ENCODE assay signal across 8 mouse cellular contexts in genomic region chr9:124422427-124422826, GRCm38 (mm10). TPM values are rescaled to one million over a fixed set of nuclear protein-coding genes. Genes with fewer than 3 reads are reported as not detected.
DNase-seq lines count a peak whose midpoint lies in the region; ATAC-seq lines count a peak whose summit lies in the region.

No protein-coding gene starts in this region.

- ATAC-seq in monocyte, adult 5-6 weeks (replicated peaks; ENCODE audit: insufficient number of reproducible peaks, low FRiP score, low TSS enrichment, poor library complexity, severe bottlenecking) = no peak
- no peak for ATAC-seq in forebrain, embryonic 15.5 days (replicated peaks)
- ATAC-seq in intestine, embryonic 16.5 days = peak; percentile 0; the same call in 1 of the 2 replicates
- ATAC-seq in liver, embryonic 11.5 days (replicated peaks; ENCODE audit: low FRiP score) = no peak
- ATAC-seq in neural tube, embryonic 14.5 days (ENCODE audit: low read depth) = no peak; the same call in 1 of the 2 replicates

- peak overlapping the region; percentile 60 for H3K4me2 ChIP-seq in forebrain, embryonic 15.5 days (replicated peaks)
- peak overlapping the region; percentile 81 for H3K4me2 ChIP-seq in intestine, embryonic 16.5 days (ENCODE audit: low read depth, low read length)
- peak overlapping the region; percentile 76 for H3K4me2 ChIP-seq in liver, embryonic 11.5 days
- H3K4me2 ChIP-seq in neural tube, embryonic 14.5 days (ENCODE audit: low read depth, low read length) = peak overlapping the region; percentile 53

- no peaks in the 10 kb centered on the region for H3K27me3 ChIP-seq in forebrain, embryonic 15.5 days
- H3K27me3 ChIP-seq in intestine, embryonic 16.5 days (replicated peaks; ENCODE audit: control insufficient read depth, insufficient read depth, low read length) = no peaks in the 10 kb centered on the region
- no peaks in the 10 kb centered on the region for H3K27me3 ChIP-seq in liver, embryonic 11.5 days (replicated peaks; ENCODE audit: control insufficient read depth, insufficient read depth, low read length)
- no peaks in the 10 kb centered on the region for H3K27me3 ChIP-seq in neural tube, embryonic 14.5 days (ENCODE audit: control insufficient read depth, insufficient read depth, low read length)

- H3K9ac ChIP-seq in forebrain, embryonic 15.5 days (replicated peaks) = peak overlapping the region; percentile 77
- H3K9ac ChIP-seq in intestine, embryonic 16.5 days (ENCODE audit: low read depth, low read length) = peak overlapping the region; percentile 75
- peak overlapping the region; percentile 79; the same call in 1 of the 2 replicates for H3K9ac ChIP-seq in liver, embryonic 11.5 days (ENCODE audit: low read depth, low read length)
- peak overlapping the region; percentile 87; the same call in 1 of the 2 replicates for H3K9ac ChIP-seq in neural tube, embryonic 14.5 days (replicated peaks; ENCODE audit: low read depth, low read length)

- no peaks in the 10 kb centered on the region for H3K36me3 ChIP-seq in forebrain, embryonic 15.5 days
- no peaks in the 10 kb centered on the region for H3K36me3 ChIP-seq in intestine, embryonic 16.5 days (ENCODE audit: control insufficient read depth, insufficient read depth, low read length)
- H3K36me3 ChIP-seq in liver, embryonic 11.5 days (ENCODE audit: control insufficient read depth, insufficient read depth, low read length) = no peaks in the 10 kb centered on the region
- H3K36me3 ChIP-seq in neural tube, embryonic 14.5 days (ENCODE audit: control insufficient read depth, insufficient read depth, low read length) = no peaks in the 10 kb centered on the region

- peak overlapping the region; percentile 99 for H3K27ac ChIP-seq in forebrain, embryonic 15.5 days (replicated peaks)
- peak overlapping the region; percentile 99 for H3K27ac ChIP-seq in intestine, embryonic 16.5 days (ENCODE audit: low read length)
- peak overlapping the region; percentile 99 for H3K27ac ChIP-seq in liver, embryonic 11.5 days (ENCODE audit: low read depth, low read length)
- H3K27ac ChIP-seq in neural tube, embryonic 14.5 days (ENCODE audit: low read depth, low read length) = peak overlapping the region; percentile 98

- H3K4me3 ChIP-seq in forebrain, embryonic 15.5 days = peak overlapping the region; percentile 95
- H3K4me3 ChIP-seq in intestine, embryonic 16.5 days (ENCODE audit: low read length) = peak overlapping the region; percentile 72
- H3K4me3 ChIP-seq in liver, embryonic 11.5 days (ENCODE audit: low read depth, low read length) = peak overlapping the region; percentile 70
- peak overlapping the region; percentile 77 for H3K4me3 ChIP-seq in neural tube, embryonic 14.5 days (ENCODE audit: low read depth, low read length)

- no peaks in the 10 kb centered on the region for H3K9me3 ChIP-seq in forebrain, embryonic 15.5 days
- H3K9me3 ChIP-seq in intestine, embryonic 16.5 days (ENCODE audit: control insufficient read depth, low read length) = no peaks in the 10 kb centered on the region
- no peaks in the 10 kb centered on the region for H3K9me3 ChIP-seq in liver, embryonic 11.5 days (ENCODE audit: control insufficient read depth, low read length)
- no peaks in the 10 kb centered on the region for H3K9me3 ChIP-seq in neural tube, embryonic 14.5 days (ENCODE audit: control insufficient read depth, low read length)

- WGBS in forebrain, embryonic 15.5 days = 2% methylated on average over 23 of the region's 25 CpGs
- WGBS in intestine, embryonic 16.5 days = 2% methylated on average over 23 of the region's 25 CpGs
- 3% methylated on average over 24 of the region's 25 CpGs for WGBS in liver, embryonic 11.5 days
- 5% methylated on average over 21 of the region's 25 CpGs for WGBS in neural tube, embryonic 14.5 days

- no peaks in the 10 kb centered on the region for H3K4me1 ChIP-seq in forebrain, embryonic 15.5 days
- no peaks in the 10 kb centered on the region for H3K4me1 ChIP-seq in intestine, embryonic 16.5 days (ENCODE audit: control insufficient read depth, insufficient read depth, low read length)
- H3K4me1 ChIP-seq in liver, embryonic 11.5 days (replicated peaks; ENCODE audit: control insufficient read depth, insufficient read depth, low read length) = no peaks in the 10 kb centered on the region
- no peaks in the 10 kb centered on the region for H3K4me1 ChIP-seq in neural tube, embryonic 14.5 days (ENCODE audit: control insufficient read depth, insufficient read depth, low read length)

- peak; percentile 42 to 55 for DNase-seq in monocyte, adult 2 months (ENCODE audit: low read depth in 1 of 2, low spot score in 2 of 2)
- DNase-seq in brain, adult 2 months (ENCODE audit: low read depth, low spot score) = peak; percentile 78
- no peak for DNase-seq in liver, embryonic 11.5 days (ENCODE audit: low spot score)
- DNase-seq in urinary bladder, postnatal 36 days (ENCODE audit: low spot score in 2 of 2) = peak; percentile 47 to 64

RNA-seq across cellular contexts. Expression of gene Ppp2r3d, which starts 54.3 kb away (rescaled TPM):
- 14.9 to 25.5 TPM (median 23.9 TPM) in 3 replicates for total RNA-seq in monocyte, adult 5-6 weeks (2017)
- 166 and 167 TPM in 2 replicates for polyA plus RNA-seq in forebrain, embryonic 15.5 days (2015; fragmentation: Nextera tagmentation; extraction: Ambion mirVana)
- polyA plus RNA-seq in intestine, embryonic 16.5 days (2015; fragmentation: Nextera tagmentation; extraction: Ambion mirVana) = 138 and 143 TPM in 2 replicates
- 83.7 and 91.3 TPM in 2 replicates for polyA plus RNA-seq in liver, embryonic 11.5 days (2014; fragmentation: Nextera tagmentation; extraction: Ambion mirVana)
- polyA plus RNA-seq in neural tube, embryonic 14.5 days (2014; fragmentation: Nextera tagmentation; extraction: Ambion mirVana) = 137 and 148 TPM in 2 replicates
